Mouse (Mus musculus) midbrain, embryonic 16.5 days (tissue): Measurements from ENCODE around the gene Tgds. TPM values are rescaled to one million over a fixed set of nuclear protein-coding genes. Genes with fewer than 3 reads are reported as not detected.

Experiments used
- ATAC-seq: fragments of 200-750 bp; cut with Nextera tagmentation; 2 replicates; pipeline ENCODE4 v1.8.0; 2017; ENCODE audit warnings: moderate TSS enrichment
- H3K27ac ChIP-seq: fragments of 300-500 bp; sonication (generic); 2 replicates; pipeline ENCODE4 v1.5.1; 2014; ENCODE audit warnings: mild to moderate bottlenecking, low read length, mixed read lengths
- H3K27me3 ChIP-seq: fragments of 300-500 bp; sonication (generic); 2 replicates; pipeline ENCODE4 v1.6.1; 2014; ENCODE audit warnings: low read depth, low read length, mixed read lengths; ENCODE audit not compliant: control insufficient read depth, insufficient read depth
- H3K36me3 ChIP-seq: fragments of 300-500 bp; sonication (generic); 2 replicates; pipeline ENCODE4 v1.6.1; 2014; ENCODE audit warnings: mild to moderate bottlenecking, low read length, moderate library complexity, mixed read lengths; ENCODE audit not compliant: control insufficient read depth, insufficient read depth
- H3K4me1 ChIP-seq: fragments of 300-500 bp; sonication (generic); 2 replicates; pipeline ENCODE4 v1.6.1; 2014; ENCODE audit warnings: mild to moderate bottlenecking, low read length, mixed read lengths; ENCODE audit not compliant: control insufficient read depth, insufficient read depth
- H3K4me2 ChIP-seq: fragments of 300-500 bp; sonication (generic); 2 replicates; pipeline ENCODE4 v1.6.1; 2014; ENCODE audit warnings: mild to moderate bottlenecking, low read length, mixed read lengths
- H3K4me3 ChIP-seq: fragments of 300-500 bp; sonication (generic); 2 replicates; pipeline ENCODE4 v1.5.1; 2014; ENCODE audit warnings: low read depth, mild to moderate bottlenecking, low read length, moderate library complexity, mixed read lengths
- H3K9ac ChIP-seq: fragments of 300-500 bp; sonication (generic); 2 replicates; pipeline ENCODE4 v1.6.1; 2014; ENCODE audit warnings: low read depth, low read length, mixed read lengths
- H3K9me3 ChIP-seq: fragments of 300-500 bp; sonication (generic); replicated peaks from 2 replicates; pipeline ENCODE4 v1.6.1; 2014; ENCODE audit warnings: mild to moderate bottlenecking, low read length, mixed read lengths; ENCODE audit not compliant: control insufficient read depth, poor library complexity, severe bottlenecking
- WGBS: fragments of 180-500 bp; shearing (Covaris S2); extraction: QIAGEN DNeasy Blood & Tissue Kit; methylation state at CpG from one replicate; pipeline ENCODE4 v1.1.7; 2014; 5-methylcytosine and 5-hydroxymethylcytosine counted together
- polyA plus RNA-seq: library from polyadenylated mRNA; unstranded; fragments of >200 nt; fragmentation: Nextera tagmentation; extraction: Ambion mirVana; gene quantifications from 2 replicates; pipeline ENCODE4 v1.2.1, GENCODE M21; 2015

Tgds gene
- polyA plus RNA-seq, 1 experiment from 2014 or later = 15.2 TPM

- Histone ChIP-seq H3K9ac (no peak overlapping the region), H3K4me3 (no peak overlapping the region), H3K27ac (no peak overlapping the region), H3K27me3 (no peaks in the 10 kb centered on the region; the same call in 1 of the 2 replicates), H3K36me3 (no peaks in the 10 kb centered on the region), H3K9me3 (no peaks in the 10 kb centered on the region), H3K4me2 (no peak overlapping the region), H3K4me1 (peaks cover 10% of the 10 kb centered on the region)
- WGBS = 96% methylated on average over 6 of the region's 6 CpGs
- ATAC-seq = no peak
Measured at GRCm38 (mm10) chr14:118083851-118084250, 48.7 kb downstream of the Tgds start.

DNA sequence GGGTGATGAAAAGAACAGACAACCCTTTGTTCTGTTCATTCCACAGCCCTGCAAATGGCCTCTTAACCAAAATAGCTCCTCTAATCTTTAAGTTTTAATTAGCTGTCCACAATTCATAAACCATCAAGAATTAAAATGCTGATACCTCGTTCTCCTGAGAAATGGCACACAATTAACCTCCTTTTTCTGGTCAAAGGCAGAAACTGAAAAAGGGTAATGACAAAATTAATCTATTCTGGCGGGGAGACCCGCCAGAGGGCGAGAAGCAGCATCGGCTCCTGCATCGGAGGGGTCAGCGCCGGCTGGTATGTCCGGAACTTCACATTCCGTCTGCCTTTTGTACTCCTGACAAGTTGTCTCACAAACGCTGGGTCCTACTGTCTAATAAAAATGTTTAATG, 51.9 kb downstream of the Tgds start:
- H3K9ac ChIP-seq = no peak overlapping the region
- H3K4me3 ChIP-seq = no peak overlapping the region
- 43% methylated on average over 11 of the region's 11 CpGs for WGBS
- ATAC-seq = no peak
- H3K27me3 ChIP-seq = no peaks in the 10 kb centered on the region; the same call in 1 of the 2 replicates
- H3K27ac ChIP-seq = no peak overlapping the region
- no peaks in the 10 kb centered on the region for H3K9me3 ChIP-seq
- no peak overlapping the region for H3K4me2 ChIP-seq
- no peaks in the 10 kb centered on the region for H3K36me3 ChIP-seq
- H3K4me1 ChIP-seq = peaks cover 2% of the 10 kb centered on the region; the same call in 1 of the 2 replicates

DNA sequence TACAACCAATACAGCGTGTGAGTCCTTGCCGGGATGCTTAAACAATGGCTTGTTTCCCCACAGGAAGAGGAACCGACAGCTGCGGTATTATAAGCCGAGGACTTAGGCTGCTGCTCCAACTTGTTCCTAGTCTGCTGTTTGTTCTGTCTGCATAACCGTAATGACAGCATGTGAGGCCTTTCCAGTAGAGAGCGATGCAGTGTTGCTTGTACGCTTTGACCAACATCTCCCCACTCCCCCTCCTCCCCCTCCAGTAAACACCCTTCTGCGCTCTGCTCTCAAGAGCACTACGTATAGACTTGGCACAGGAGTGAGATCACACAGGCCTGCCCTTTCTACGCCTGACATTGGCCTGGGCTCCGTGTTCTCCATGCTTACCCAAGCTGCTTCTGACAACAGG, 62.5 kb downstream of the Tgds start:
- ATAC-seq = no peak
- Histone ChIP-seq H3K9ac (no peak overlapping the region), H3K4me2 (no peak overlapping the region), H3K4me1 (no peaks in the 10 kb centered on the region; the same call in 1 of the 2 replicates), H3K27ac (no peak overlapping the region), H3K9me3 (no peaks in the 10 kb centered on the region), H3K27me3 (no peaks in the 10 kb centered on the region), H3K36me3 (no peaks in the 10 kb centered on the region), H3K4me3 (no peak overlapping the region)
- WGBS = 66% methylated on average over 12 of the region's 12 CpGs

GRCm38 (mm10) chr14:118069439-118070079, 63.0 kb downstream of the Tgds start:
- Histone ChIP-seq H3K4me1 (no peaks in the 10 kb centered on the region; the same call in 1 of the 2 replicates), H3K27me3 (no peaks in the 10 kb centered on the region), H3K27ac (no peak overlapping the region), H3K36me3 (no peaks in the 10 kb centered on the region), H3K9ac (no peak overlapping the region), H3K4me3 (no peak overlapping the region), H3K9me3 (no peaks in the 10 kb centered on the region), H3K4me2 (no peak overlapping the region)
- no peak for ATAC-seq
- 86% methylated on average over 12 of the region's 12 CpGs for WGBS

Other genes starting within 250 kb of the Tgds start
- 0.67 and 0.76 TPM in 2 replicates for gene Dct, start 80.5 kb downstream of the Tgds start, polyA plus RNA-seq
- gene Gpr180, start 4.4 kb upstream of the Tgds start, polyA plus RNA-seq = 40.4 and 41.5 TPM in 2 replicates
- 6.4 and 8.0 TPM in 2 replicates for gene Sox21, start 104.3 kb upstream of the Tgds start, polyA plus RNA-seq
- not detected in 2 replicates for gene Gm9376, start 134.2 kb upstream of the Tgds start, polyA plus RNA-seq